Mouse (Mus musculus): ENCODE measurements around the gene Pck1. TPM values are rescaled to one million over a fixed set of nuclear protein-coding genes. Genes with fewer than 3 reads are reported as not detected.

Gene Pck1
- total RNA-seq (2014; rRNA removed; ENCODE audit: low replicate concordance) (0.97 and 1.7 TPM in 2 replicates), polyA plus RNA-seq (2015; fragmentation: Nextera tagmentation; extraction: Ambion mirVana) (0.29 and 0.37 TPM in 2 replicates)

- Histone ChIP-seq H3K4me3 (ENCODE audit: low read depth, low read length) (no peak within 1 kb of the TSS), H3K9ac (replicated peaks; ENCODE audit: low read depth, low read length) (no peak within 1 kb of the TSS), H3K27ac (ENCODE audit: low read depth) (no peak within 1 kb of the TSS), H3K27me3 (ENCODE audit: control insufficient read depth, insufficient read depth, low read length) (no peaks in the 10 kb centered on the region), H3K9me3 (replicated peaks; ENCODE audit: control insufficient read depth, low read length) (no peaks in the 10 kb centered on the region), H3K4me1 (ENCODE audit: control insufficient read depth, insufficient read depth) (no peaks in the 10 kb centered on the region; the same call in 1 of the 2 replicates), H3K4me2 (ENCODE audit: low read depth, low read length) (no peak within 1 kb of the TSS), H3K36me3 (replicated peaks; ENCODE audit: control insufficient read depth, insufficient read depth, low read length) (no peaks in the 10 kb centered on the region)
- TF ChIP-seq EP300 (IDR thresholded peaks at IDR 0.05; ENCODE audit: low read depth) (no peak), CTCF (IDR thresholded peaks at IDR 0.05; ENCODE audit: low read depth) (no peak)
- ATAC-seq (ENCODE audit: insufficient read depth, low read depth) (peak; percentile 31; the same call in 1 of the 2 replicates), DNase-seq (ENCODE audit: low spot score) (no peak)
- WGBS = 61% methylated on average over 13 of the region's 13 CpGs
These were observed at the start of gene Pck1 for GRCm38 (mm10) chr2:173152436-173153151. Gene Pck1 (plus strand): TSS chr2:173153048.

- Histone ChIP-seq H3K9ac (replicated peaks; ENCODE audit: low read depth, low read length) (no peak overlapping the region), H3K4me3 (ENCODE audit: low read depth, low read length) (no peak overlapping the region), H3K36me3 (replicated peaks; ENCODE audit: control insufficient read depth, insufficient read depth, low read length) (no peaks in the 10 kb centered on the region), H3K27me3 (ENCODE audit: control insufficient read depth, insufficient read depth, low read length) (no peaks in the 10 kb centered on the region), H3K27ac (ENCODE audit: low read depth) (no peak overlapping the region), H3K9me3 (replicated peaks; ENCODE audit: control insufficient read depth, low read length) (no peaks in the 10 kb centered on the region), H3K4me2 (ENCODE audit: low read depth, low read length) (no peak overlapping the region), H3K4me1 (ENCODE audit: control insufficient read depth, insufficient read depth) (no peaks in the 10 kb centered on the region)
- no peak for TF ChIP-seq CTCF (IDR thresholded peaks at IDR 0.05; ENCODE audit: low read depth)
- no peak for TF ChIP-seq EP300 (IDR thresholded peaks at IDR 0.05; ENCODE audit: low read depth)
- DNase-seq (ENCODE audit: low spot score) = no peak
- ATAC-seq (ENCODE audit: insufficient read depth, low read depth) = no peak
- 75% methylated on average over 9 of the region's 9 CpGs for WGBS
These were observed 46.4 kb upstream of the Pck1 start for GRCm38 (mm10) chr2:173106409-173106808.

GRCm38 (mm10) chr2:173106889-173107785, 45.7 kb upstream of the Pck1 start:
- 0 out of 2 replicates have a peak overlapping the region, but pooled peaks have one; percentile 26 for H3K27ac ChIP-seq (ENCODE audit: low read depth)

GRCm38 (mm10) chr2:173108509-173109190, 44.2 kb upstream of the Pck1 start:
- Histone ChIP-seq H3K9ac (replicated peaks; ENCODE audit: low read depth, low read length) (no peak overlapping the region), H3K27me3 (ENCODE audit: control insufficient read depth, insufficient read depth, low read length) (no peaks in the 10 kb centered on the region), H3K9me3 (replicated peaks; ENCODE audit: control insufficient read depth, low read length) (no peaks in the 10 kb centered on the region), H3K27ac (ENCODE audit: low read depth) (no peak overlapping the region), H3K36me3 (replicated peaks; ENCODE audit: control insufficient read depth, insufficient read depth, low read length) (no peaks in the 10 kb centered on the region), H3K4me3 (ENCODE audit: low read depth, low read length) (no peak overlapping the region), H3K4me1 (ENCODE audit: control insufficient read depth, insufficient read depth) (no peaks in the 10 kb centered on the region), H3K4me2 (ENCODE audit: low read depth, low read length) (no peak overlapping the region)
- TF ChIP-seq EP300 (IDR thresholded peaks at IDR 0.05; ENCODE audit: low read depth) (no peak), CTCF (IDR thresholded peaks at IDR 0.05; ENCODE audit: low read depth) (no peak)
- ATAC-seq (ENCODE audit: insufficient read depth, low read depth) (no peak), DNase-seq (ENCODE audit: low spot score) (no peak)
- 70% methylated on average over 6 of the region's 6 CpGs for WGBS

More at GRCm38 (mm10) chr2:173106889-173107785, 45.7 kb upstream of the Pck1 start:
- TF ChIP-seq EP300 (IDR thresholded peaks at IDR 0.05; ENCODE audit: low read depth) = no peak
- peak; percentile 74 for TF ChIP-seq CTCF (IDR thresholded peaks at IDR 0.05; ENCODE audit: low read depth)
- H3K4me3 ChIP-seq (ENCODE audit: low read depth, low read length) = no peak overlapping the region
- H3K9ac ChIP-seq (replicated peaks; ENCODE audit: low read depth, low read length) = no peak overlapping the region
- no peaks in the 10 kb centered on the region for H3K9me3 ChIP-seq (replicated peaks; ENCODE audit: control insufficient read depth, low read length)
- ATAC-seq (ENCODE audit: insufficient read depth, low read depth) (peak; percentile 69), DNase-seq (ENCODE audit: low spot score) (peak; percentile 69)
- 13% methylated on average over 14 of the region's 14 CpGs for WGBS
- H3K4me1 ChIP-seq (ENCODE audit: control insufficient read depth, insufficient read depth) = no peaks in the 10 kb centered on the region
- H3K36me3 ChIP-seq (replicated peaks; ENCODE audit: control insufficient read depth, insufficient read depth, low read length) = no peaks in the 10 kb centered on the region
- H3K4me2 ChIP-seq (ENCODE audit: low read depth, low read length) = peak overlapping the region; percentile 42
- H3K27me3 ChIP-seq (ENCODE audit: control insufficient read depth, insufficient read depth, low read length) = no peaks in the 10 kb centered on the region

GRCm38 (mm10) chr2:173109510-173109909, 43.3 kb upstream of the Pck1 start:
- no peaks in the 10 kb centered on the region for H3K4me1 ChIP-seq (ENCODE audit: control insufficient read depth, insufficient read depth)
- TF ChIP-seq EP300 (IDR thresholded peaks at IDR 0.05; ENCODE audit: low read depth) (no peak), CTCF (IDR thresholded peaks at IDR 0.05; ENCODE audit: low read depth) (no peak)
- 85% methylated on average over 7 of the region's 7 CpGs for WGBS
- H3K4me3 ChIP-seq (ENCODE audit: low read depth, low read length) = no peak overlapping the region
- no peaks in the 10 kb centered on the region for H3K9me3 ChIP-seq (replicated peaks; ENCODE audit: control insufficient read depth, low read length)
- H3K36me3 ChIP-seq (replicated peaks; ENCODE audit: control insufficient read depth, insufficient read depth, low read length) = no peaks in the 10 kb centered on the region
- H3K27me3 ChIP-seq (ENCODE audit: control insufficient read depth, insufficient read depth, low read length) = no peaks in the 10 kb centered on the region
- no peak overlapping the region for H3K9ac ChIP-seq (replicated peaks; ENCODE audit: low read depth, low read length)
- ATAC-seq (ENCODE audit: insufficient read depth, low read depth) (no peak), DNase-seq (ENCODE audit: low spot score) (no peak)
- H3K27ac ChIP-seq (ENCODE audit: low read depth) = no peak overlapping the region
- H3K4me2 ChIP-seq (ENCODE audit: low read depth, low read length) = no peak overlapping the region

All from heart, postnatal 0 days (tissue).